Mouse (Mus musculus) spleen, adult 2 months (tissue): Measurements from ENCODE around the gene Erg. TPM values are rescaled to one million over a fixed set of nuclear protein-coding genes. Genes with fewer than 3 reads are reported as not detected.

Experiments
- DNase-seq, 2 experiments: peaks; one replicate each; pipeline versions ENCODE4 v3.0.0 to v3.0.0-alpha.2; 2012 to 2021; ENCODE audit warnings: low spot score in 2 of 2, low read depth in 1 of 2
- H3K27ac ChIP-seq: fragments of 200-500 bp; 2 replicates; pipeline ENCODE4 v1.5.1; 2012; ENCODE audit warnings: low read length, inconsistent platforms; ENCODE audit not compliant: insufficient read depth
- H3K27me3 ChIP-seq: fragments of 200-500 bp; 2 replicates; pipeline ENCODE4 v1.6.1; 2012; ENCODE audit warnings: mild to moderate bottlenecking, moderate library complexity, low read length, inconsistent platforms; ENCODE audit not compliant: control insufficient read depth, insufficient read depth
- H3K36me3 ChIP-seq: fragments of 200-500 bp; 2 replicates; pipeline ENCODE4 v1.6.1; 2012; ENCODE audit warnings: mild to moderate bottlenecking, low read length, inconsistent platforms; ENCODE audit not compliant: control insufficient read depth, insufficient read depth
- H3K4me1 ChIP-seq: fragments of 200-500 bp; 2 replicates; pipeline ENCODE4 v1.6.1; 2011; ENCODE audit warnings: inconsistent platforms; ENCODE audit not compliant: control insufficient read depth, insufficient read depth, insufficient read length
- H3K4me3 ChIP-seq: fragments of 200-500 bp; 2 replicates; pipeline ENCODE4 v1.5.1; 2011; ENCODE audit warnings: mild to moderate bottlenecking, inconsistent platforms; ENCODE audit not compliant: insufficient read depth, insufficient read length; ENCODE audit errors: extremely low read depth
- CTCF ChIP-seq: fragments of 200-500 bp; IDR thresholded peaks from 2 replicates; pipeline ENCODE4 v1.5.1; 2011; ENCODE audit warnings: mild to moderate bottlenecking, inconsistent platforms; ENCODE audit not compliant: insufficient read depth, insufficient read length, insufficient replicate concordance; ENCODE audit errors: extremely low read depth
- POLR2A ChIP-seq: fragments of 200-500 bp; IDR thresholded peaks from 2 replicates; pipeline ENCODE4 v1.6.1; 2011; ENCODE audit warnings: low read depth, low read length, inconsistent platforms
- WGBS: fragments of 180-500 bp; shearing (Covaris S2); methylation state at CpG from one replicate; pipeline ENCODE4 v1.1.7; 2018; 5-methylcytosine and 5-hydroxymethylcytosine counted together
- polyA plus RNA-seq: library from polyadenylated mRNA; depleted of rRNA; stranded (reverse); fragments of >200 nt; gene quantifications from 2 replicates; pipeline ENCODE4 v1.2.3, GENCODE M21; 2012

The Erg gene
- polyA plus RNA-seq, 1 experiment, result 7.1 TPM

DNA sequence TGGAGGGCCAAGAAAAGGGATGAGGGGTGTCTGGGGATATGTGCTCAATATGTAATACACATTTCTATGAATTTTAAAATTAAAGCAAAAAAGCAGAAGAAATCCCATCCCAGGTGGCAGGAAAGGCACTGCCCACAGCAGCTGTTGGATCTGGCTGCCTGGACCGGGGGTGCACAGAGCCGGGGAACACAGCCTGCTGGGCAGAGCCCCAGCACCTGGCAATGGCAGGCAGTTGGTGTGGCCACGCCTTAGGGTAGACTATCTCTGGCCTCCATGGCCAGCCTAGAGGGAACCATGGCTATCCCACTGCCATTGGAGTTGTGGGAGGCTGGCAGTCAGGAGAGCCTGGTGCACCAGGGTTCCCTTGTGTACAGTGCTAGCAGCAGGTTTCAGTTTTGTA is 180.9 kb downstream of the Erg start:
- no peak for DNase-seq
- no peaks in the 10 kb centered on the region for H3K36me3 ChIP-seq
- WGBS, result 26% methylated on average over 3 of the region's 3 CpGs
- no peak overlapping the region for H3K27ac ChIP-seq
- H3K4me1 ChIP-seq, result peaks cover 7% of the 10 kb centered on the region
- TF ChIP-seq CTCF (no peak), POLR2A (no peak)
- no peak overlapping the region for H3K4me3 ChIP-seq
- H3K27me3 ChIP-seq, result no peaks in the 10 kb centered on the region

GRCm38 (mm10) chr16:95403453-95403852 is 182.9 kb downstream of the Erg start:
- H3K36me3 ChIP-seq, result no peaks in the 10 kb centered on the region
- no peak for DNase-seq
- WGBS, result 56% methylated on average over 5 of the region's 5 CpGs

DNA sequence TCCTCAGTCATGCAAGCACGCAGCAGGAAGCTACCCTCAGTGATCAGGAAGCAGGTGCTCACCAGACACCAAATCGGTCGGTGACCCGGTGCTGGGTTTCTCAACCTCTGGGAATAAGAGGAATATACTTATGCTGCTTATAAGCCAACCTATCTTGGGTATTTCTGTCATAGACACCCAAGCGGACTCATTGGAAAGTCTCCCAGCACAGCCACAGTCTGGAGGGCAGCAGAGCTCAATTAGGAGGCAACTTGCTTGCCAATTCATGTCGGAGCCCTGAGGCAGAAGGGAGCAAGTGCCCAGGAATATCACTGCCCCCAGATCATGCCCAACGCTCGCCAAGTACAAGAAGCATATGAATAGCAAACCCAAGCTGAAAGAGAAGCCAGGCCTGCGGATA is 184.5 kb downstream of the Erg start:
- no peaks in the 10 kb centered on the region for H3K27me3 ChIP-seq
- no peak overlapping the region for H3K4me3 ChIP-seq
- no peak for TF ChIP-seq CTCF
- TF ChIP-seq POLR2A, result no peak
- no peaks in the 10 kb centered on the region for H3K36me3 ChIP-seq
- no peak for DNase-seq
- no peak overlapping the region for H3K27ac ChIP-seq
- WGBS, result 43% methylated on average over 9 of the region's 9 CpGs
- peaks cover 7% of the 10 kb centered on the region for H3K4me1 ChIP-seq

More at GRCm38 (mm10) chr16:95403453-95403852, 182.9 kb downstream of the Erg start:
- Histone ChIP-seq H3K4me3 (no peak overlapping the region), H3K4me1 (peaks cover 7% of the 10 kb centered on the region), H3K27me3 (no peaks in the 10 kb centered on the region), H3K27ac (no peak overlapping the region)
- TF ChIP-seq POLR2A (no peak), CTCF (no peak)

DNA sequence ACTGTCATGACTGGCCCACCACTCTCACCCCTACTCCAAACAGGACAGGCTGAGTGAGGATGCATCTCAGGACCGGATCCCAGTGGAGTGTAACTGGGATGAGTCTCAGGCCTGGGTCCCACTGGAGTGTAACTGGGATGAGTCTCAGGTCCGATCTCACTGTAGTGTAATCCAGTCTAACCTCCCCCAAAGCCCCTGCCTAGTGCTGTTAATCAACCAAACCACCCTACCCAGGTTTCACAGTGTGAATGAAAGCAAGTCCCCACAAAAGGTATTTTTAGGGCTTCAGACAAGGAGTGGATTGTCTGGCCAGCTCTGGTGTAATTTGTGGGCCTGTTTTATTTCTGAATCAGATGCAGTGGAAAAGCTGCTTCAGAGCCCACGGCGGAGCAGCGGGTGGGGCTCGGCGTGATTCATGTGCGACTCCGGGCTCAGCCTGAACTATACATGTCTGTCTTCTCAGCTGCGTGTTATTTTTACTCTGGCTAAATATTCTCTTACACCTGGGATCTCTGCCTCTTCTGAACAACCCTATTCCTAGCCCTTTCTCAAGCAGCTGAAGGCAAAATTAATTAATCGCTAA is 187.5 kb downstream of the Erg start:
- Histone ChIP-seq H3K4me1 (peaks cover 4% of the 10 kb centered on the region; the same call in 1 of the 2 replicates), H3K27ac (no peak overlapping the region), H3K27me3 (no peaks in the 10 kb centered on the region), H3K36me3 (no peaks in the 10 kb centered on the region), H3K4me3 (no peak overlapping the region)
- no peak for DNase-seq
- TF ChIP-seq CTCF (no peak), POLR2A (no peak)
- WGBS, result 89% methylated on average over 11 of the region's 11 CpGs

DNA sequence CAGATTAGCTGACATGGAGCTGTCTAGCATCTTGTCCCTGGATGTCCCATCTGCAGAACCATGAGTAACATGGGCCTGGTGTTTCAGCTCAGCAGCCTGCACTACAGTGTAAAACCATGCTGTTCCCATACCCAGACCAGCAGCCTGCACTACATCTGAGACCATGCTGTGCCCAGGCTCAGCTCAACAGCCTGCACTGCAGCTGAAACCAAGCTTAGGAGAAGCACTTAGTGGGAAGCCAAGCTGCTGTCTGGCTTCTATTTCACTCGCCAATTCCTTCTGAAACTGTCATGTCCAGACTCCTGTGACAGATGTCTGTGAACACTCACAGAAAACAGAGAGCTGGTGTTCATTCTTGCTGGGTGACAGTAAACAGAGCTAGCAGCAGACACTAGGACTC is 195.6 kb downstream of the Erg start:
- TF ChIP-seq CTCF (no peak), POLR2A (no peak)
- 77% methylated on average over 1 of the region's 1 CpGs for WGBS
- Histone ChIP-seq H3K27me3 (no peaks in the 10 kb centered on the region), H3K4me3 (no peak overlapping the region), H3K4me1 (no peaks in the 10 kb centered on the region), H3K36me3 (no peaks in the 10 kb centered on the region), H3K27ac (no peak overlapping the region)
- DNase-seq, result no peak

- no peak for TF ChIP-seq POLR2A
- no peak for TF ChIP-seq CTCF
- peaks cover 3% of the 10 kb centered on the region; the same call in 1 of the 2 replicates for H3K4me1 ChIP-seq
- 72% methylated on average over 4 of the region's 4 CpGs for WGBS
- H3K27me3 ChIP-seq, result no peaks in the 10 kb centered on the region
- no peak overlapping the region for H3K27ac ChIP-seq
- no peak overlapping the region for H3K4me3 ChIP-seq
- H3K36me3 ChIP-seq, result no peaks in the 10 kb centered on the region
- DNase-seq, result no peak
Measured at GRCm38 (mm10) chr16:95388811-95389529, 197.4 kb downstream of the Erg start.

GRCm38 (mm10) chr16:95388292-95388691 is 198.1 kb downstream of the Erg start:
- no peaks in the 10 kb centered on the region for H3K27me3 ChIP-seq
- no peak for DNase-seq
- no peak overlapping the region for H3K4me3 ChIP-seq
- TF ChIP-seq POLR2A (no peak), CTCF (no peak)
- H3K4me1 ChIP-seq, result peaks cover 3% of the 10 kb centered on the region; the same call in 1 of the 2 replicates
- H3K36me3 ChIP-seq, result no peaks in the 10 kb centered on the region
- no peak overlapping the region for H3K27ac ChIP-seq
- 89% methylated on average over 5 of the region's 5 CpGs for WGBS
